Mouse (Mus musculus): ENCODE results near the gene Acad11.

Acad11 gene

DNA sequence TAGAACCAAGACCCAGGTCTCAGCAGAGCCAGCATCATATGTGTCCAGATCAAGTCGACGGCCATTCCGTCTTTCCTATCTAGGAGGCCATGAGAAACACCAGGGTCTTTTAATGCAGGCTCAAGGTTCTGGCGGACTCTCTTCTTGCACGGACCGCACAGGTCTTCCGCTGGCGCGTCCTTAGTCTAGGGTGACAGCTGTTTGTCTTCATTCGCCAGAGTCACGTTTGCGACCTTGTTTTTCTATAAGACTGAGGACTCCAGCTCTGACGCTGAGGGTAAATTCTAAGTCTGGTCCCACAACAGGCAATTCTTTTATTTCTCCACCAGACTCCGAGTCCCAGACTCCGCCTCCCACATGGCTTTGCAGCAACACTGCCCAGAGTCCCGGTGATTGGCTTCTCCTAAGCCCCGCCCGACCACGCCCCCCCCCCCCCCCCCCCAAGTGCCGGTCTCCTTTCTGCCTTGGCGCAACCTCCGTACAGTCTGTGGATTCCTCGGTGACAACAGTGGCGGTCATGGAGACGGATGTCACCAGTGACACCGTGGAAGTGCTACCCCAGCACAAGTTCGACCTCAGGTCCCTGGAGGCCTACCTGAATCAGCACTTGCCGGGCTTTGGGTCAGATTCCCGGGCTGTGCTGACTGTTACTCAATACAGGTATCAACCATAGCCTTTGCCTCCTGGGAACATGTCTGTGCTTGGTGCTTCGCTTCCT is at the start of gene Acad11:
TSS of gene Acad11 (plus strand) at position 134 of the 718 bp plus-strand sequence.
- CTCF ChIA-PET, result interaction anchor here (0.5 to 1.0 kb wide), 3 partner anchors 11 to 589 kb away, joined by 3 to 10 read pairs (median 7); no protein-coding TSS in a partner anchor

DNA sequence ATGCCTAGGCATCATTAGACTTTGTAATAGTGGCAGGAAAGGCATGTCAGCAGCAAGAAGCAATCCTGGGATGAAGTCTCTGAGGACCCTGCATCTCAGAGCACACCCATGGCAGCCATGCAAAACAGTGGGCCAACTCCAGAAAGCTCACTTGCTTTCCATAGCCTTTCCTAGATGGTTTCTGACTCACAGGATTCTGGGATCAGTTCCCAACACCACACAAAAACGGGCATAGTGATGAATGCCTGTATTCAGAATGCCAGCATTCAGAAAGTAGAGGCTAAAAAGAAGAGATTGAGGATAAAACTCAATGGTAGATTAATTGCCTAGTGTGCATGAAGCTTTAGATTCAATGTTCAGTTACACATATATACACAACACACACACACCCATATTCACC is 48.7 kb upstream of the Acad11 start:
- CTCF ChIA-PET, result no interaction called here

DNA sequence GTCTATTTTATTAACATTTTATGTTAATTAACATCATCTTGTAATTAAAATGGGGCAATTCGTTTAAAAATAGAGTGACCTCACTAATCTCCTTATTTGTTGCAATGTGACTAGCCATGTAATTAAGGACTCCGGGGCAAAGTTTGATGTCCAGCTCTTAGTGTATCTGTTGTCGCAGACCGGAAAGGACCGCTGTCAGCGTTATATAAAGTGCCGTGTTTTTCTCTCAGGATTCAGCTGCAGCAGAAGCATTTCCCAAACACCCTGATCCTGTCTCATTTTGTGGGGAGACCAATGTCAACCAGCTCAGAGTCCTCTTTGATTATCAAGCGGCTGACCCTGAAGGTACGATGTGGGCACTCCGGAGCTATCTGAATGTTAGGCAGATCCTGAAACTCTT is 42.2 kb upstream of the Acad11 start:
- CTCF ChIA-PET, result no interaction called here

DNA sequence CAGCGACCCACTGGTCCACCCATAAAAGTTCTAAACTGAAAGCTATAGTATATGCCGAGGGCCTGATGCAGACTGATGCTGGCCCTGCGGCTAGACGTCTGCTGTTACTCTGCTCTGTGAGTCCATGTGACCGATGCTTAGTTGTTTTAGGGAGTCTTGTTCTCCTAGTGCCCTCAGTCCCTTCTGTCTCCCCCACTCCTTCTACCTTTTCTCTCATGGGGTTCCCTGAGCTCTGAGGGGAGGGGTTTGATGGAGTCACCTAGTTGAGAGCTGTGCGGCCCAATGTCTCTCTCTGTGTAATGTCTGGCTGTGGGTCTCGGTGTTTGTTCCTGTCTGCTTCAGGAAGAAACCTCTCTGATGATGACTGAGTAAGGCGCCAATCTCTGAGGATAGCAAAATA is 36.0 kb upstream of the Acad11 start:
- CTCF ChIA-PET, result no interaction called here

DNA sequence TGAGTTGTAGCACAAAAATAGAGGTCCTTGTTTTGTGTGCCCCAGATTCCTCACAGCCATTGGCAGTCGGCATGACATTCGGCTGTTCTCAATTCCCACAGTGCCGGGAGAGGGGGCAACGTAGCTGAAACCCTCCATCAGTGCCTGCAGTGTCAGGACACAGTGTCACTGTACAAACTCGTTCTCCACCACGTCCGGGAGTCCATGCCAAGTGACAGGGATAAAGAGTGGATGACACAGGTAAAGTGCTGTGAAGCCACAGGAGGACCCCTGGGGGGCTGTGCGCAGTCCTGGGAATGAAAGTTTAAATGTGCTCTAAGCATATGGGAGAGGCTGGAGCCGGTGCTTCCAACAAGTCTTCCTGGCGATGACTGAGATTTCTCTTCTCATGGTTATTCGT is 33.3 kb upstream of the Acad11 start:
- CTCF ChIA-PET, result no interaction called here

DNA sequence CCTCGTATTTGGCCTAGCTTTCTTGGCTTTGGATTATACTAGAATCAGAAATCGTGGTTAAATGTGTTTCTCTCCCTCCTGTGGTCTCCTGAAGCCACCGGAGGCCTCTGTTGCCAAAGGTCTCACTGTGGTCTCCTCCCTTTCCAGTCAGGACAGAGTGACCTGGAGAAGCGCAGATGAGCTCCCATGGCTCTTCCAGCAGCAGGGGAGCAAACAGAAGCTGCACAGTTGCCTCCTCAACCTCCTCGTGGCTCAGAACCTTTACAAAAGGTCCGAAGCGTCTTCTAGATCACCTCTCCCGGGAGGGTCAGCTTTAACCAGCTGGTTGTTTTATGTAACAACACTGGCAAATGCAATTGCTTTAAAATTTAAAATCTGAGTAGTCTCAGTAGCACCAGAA is 28.9 kb upstream of the Acad11 start:
- CTCF ChIA-PET, result no interaction called here

DNA sequence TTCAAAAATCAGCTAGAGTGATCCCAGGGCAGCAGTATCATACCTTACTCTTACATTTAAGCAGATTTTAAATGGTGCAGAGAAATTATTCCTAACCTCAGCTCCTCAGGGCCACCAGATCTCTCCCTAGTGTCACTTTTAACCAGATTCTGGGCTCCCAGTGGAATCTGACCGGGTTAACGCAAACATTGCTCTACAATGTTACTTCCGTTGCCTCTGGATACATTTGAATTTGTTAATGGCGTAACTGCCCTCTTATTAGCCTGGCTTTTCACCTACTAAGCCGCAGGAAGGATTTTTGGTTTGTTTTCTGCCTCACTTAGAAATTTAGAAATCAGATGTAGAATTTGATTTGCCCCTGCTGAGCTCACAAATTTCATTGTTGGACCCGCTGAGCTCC is 28.5 kb upstream of the Acad11 start:
- CTCF ChIA-PET, result no interaction called here

DNA sequence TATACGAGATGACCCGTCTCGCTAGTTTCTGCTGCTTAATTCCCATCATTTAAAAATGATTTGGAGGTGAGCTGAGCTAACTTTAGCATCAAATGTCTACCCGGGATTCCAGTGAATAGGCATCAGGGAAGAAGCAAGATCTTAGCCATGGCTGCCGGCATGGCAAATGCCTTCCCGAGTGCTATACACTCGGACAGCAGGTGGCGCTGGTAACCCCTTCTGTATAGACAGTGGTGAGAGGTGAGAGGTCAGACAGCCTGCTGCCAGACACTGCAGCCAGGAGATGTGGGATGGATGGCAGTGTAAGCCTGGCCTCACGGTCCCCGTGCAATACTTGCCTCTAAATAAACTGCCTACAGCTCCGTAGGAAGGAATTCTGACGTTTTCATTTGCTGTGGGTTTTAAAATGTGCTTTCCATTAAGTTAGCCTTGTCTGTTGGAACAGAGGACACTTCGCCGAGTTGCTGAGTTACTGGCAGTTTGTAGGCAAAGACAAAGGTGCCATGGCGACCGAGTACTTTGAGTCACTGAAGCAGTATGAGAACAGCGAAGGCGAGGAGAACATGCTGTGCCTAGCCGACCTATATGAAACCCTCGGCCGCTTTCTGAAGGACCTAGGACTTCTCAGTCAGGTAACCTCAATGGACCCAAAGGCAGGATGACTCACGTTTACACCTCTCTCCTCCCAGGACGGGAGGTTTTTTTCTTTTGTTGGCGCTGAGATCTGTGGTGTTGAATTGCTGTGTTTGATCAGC is 27.7 kb upstream of the Acad11 start:
- CTCF ChIA-PET, result interaction anchor here (0.7 kb wide), 1 partner anchor 155 kb away, joined by 3 read pairs; no protein-coding TSS in a partner anchor

DNA sequence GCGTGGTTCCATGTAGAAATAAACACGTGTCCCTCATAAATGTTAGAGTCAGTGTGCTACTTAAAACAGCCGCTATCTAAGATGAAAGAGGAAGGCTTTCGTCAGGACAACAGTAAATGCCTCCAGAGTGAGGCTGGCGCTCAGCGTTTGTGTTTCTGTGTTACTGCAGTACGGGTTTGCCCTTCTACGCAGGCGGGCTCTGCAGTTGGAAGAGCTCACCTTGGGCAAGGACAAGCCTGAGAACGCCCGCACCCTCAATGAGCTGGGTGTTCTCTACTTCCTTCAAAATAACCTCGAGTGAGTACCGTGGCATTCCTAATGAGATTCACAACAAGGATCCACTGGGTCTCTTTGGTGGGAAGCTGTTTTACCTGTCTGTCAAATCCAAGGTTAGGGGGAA is 24.9 kb upstream of the Acad11 start:
- CTCF ChIA-PET, result no interaction called here

DNA sequence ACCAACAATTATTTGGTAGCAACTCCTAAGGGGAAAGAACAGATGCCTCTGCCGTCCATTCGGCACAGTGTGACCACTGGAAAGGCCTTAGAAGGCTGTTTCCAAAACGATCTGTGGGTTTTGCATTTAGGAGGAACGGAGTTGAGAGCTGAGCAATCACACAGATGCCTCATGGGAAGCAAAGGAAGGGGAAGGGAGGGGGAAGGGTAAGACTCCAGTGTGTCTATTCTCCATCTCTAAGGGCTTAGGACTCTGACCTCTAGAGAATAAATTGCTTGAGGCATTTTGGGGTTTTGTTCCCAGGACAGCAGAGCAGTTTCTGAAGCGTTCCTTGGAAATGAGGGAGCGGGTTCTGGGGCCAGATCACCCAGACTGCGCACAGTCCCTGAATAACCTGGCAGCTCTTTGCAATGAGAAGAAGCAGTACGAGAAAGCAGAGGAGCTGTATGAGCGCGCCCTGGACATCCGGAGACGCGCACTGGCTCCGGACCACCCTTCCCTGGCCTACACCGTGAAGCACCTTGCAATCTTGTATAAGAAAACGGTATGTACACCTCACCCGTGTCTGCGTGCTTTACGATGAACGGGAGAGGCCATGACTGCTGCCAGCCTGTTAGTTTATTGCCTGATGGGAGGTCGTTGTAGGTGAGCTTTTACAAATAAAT is 24.0 kb upstream of the Acad11 start:
- CTCF ChIA-PET, result interaction anchor here (0.7 kb wide), 1 partner anchor 737 kb away, joined by 3 read pairs; no protein-coding TSS in a partner anchor

DNA sequence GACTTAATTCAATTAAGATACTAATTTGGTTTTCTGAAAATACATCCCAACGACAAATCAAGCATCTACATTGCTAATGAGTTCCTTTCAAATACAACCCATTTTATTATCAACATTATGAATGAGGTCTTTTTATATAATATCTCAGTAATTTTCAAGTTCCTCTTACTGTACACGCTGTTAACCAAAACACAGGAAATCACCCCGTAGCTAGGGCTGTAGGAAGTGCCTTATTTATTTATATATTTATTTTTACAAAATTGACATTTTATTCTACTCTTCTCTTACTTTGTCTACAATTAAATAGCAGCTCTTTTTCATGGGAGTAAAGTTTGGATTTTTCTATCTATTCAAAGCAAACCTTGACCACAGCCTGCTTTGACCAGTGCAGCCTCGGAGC is 23.4 kb upstream of the Acad11 start:
- CTCF ChIA-PET, result interaction anchor here (0.5 to 0.7 kb wide), 2 partner anchors 526 to 737 kb away, joined by 3 read pairs; no protein-coding TSS in a partner anchor

DNA sequence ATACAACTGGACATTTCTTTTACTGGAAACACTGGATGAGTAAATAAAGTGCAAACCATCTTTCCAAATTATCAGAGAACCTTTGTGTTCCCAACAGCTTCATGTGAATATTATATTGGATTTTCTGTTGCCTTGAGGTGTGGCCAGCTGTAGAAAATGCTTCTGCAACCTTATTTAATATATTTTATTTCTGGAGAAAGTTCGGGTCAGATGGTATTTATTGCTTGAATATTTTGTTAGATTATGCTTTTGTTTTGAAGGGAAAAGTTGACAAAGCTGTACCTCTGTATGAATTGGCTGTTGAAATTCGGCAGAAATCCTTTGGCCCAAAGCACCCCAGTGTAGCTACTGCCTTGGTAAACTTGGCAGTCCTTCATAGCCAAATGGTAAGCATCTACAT is 22.8 kb upstream of the Acad11 start, which contains the start of gene Gm28305:
TSS of gene Gm28305 (plus strand) at position 301 of the 400 bp plus-strand sequence.
- CTCF ChIA-PET, result no interaction called here

DNA sequence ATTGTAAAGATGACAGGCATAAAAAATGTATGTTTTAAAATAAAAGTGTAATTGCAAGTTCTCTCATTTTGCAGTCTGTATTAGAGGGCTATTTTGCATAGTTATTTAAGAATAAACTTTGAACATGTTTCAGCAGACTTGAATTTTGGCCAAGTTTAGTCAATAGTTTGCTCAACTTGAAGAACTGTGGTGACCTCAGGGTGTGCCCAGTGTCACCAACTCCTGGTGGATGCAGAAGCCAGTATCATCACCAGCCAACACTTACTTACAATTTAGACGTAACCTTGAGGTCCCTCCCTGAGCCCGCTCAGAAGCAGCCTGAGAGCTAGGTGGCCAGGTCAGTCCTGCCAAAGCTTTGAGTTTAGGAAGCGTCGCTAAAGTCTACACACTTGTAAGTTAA is 19.5 kb upstream of the Acad11 start:
- CTCF ChIA-PET, result no interaction called here

DNA sequence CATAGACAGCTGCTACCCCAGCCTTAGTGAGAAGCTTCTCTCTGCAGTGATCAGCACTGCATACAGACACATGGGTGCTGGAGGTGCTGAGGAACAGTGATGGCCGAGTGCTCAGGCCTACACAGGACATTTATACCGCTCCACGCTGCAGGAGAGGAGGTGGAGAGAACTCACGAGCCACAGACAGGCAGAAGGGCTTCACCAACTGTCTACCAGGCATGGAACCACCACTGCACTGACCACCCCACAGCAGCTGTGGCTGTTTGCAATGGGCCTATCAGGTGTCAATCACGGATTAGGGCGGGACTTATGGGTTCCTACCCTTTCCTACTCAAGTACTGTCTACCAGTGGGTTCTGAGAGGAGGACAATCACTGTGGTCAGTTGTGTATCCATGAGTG is 12.1 kb upstream of the Acad11 start:
- CTCF ChIA-PET, result no interaction called here

DNA sequence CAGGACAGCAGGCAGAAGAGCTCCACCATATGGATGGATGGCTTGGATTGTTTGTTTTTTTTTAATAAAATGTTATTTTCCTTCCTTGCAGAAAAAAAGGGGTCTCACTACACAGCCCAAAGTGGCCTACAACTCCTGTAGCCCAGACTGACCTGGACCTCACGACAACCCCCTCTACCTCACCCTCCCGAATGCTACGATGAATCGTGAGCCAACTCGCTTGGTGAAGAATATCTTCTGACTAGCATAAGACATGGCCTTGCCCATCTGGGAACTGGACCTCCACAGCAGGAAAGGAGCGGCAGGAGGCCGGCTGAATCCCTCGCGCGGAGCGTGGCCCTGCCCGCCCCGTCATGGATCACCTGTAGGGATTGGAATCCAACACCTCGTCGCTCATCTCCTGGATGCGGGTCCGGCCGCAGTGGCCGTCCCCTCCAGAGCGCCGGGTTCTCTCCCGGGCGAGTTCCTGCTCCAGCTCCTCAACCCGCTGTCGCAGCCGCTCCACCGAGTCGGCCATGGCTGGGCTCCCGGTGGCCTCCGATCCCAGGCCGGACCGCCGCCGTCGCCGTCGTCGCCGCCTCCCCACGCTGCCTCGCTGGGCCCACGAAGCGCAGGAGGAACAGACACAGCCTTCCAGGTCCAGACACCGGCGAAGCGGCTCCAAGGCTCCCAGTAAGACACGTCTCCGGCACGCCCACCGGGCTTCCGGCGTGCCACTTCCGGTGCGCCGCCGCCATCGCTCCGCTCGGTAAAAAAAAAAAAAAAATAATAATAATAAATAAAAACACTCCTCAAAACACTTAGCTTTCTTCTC is 540 bp upstream of the Acad11 start, which contains the start of gene Uba5:
TSS of gene Uba5 (minus strand) at position 705 of the 814 bp plus-strand sequence.
- CTCF ChIA-PET, result interaction anchor here (0.5 to 1.0 kb wide), 3 partner anchors 10 to 588 kb away, joined by 3 to 10 read pairs (median 7); no protein-coding TSS in a partner anchor

DNA sequence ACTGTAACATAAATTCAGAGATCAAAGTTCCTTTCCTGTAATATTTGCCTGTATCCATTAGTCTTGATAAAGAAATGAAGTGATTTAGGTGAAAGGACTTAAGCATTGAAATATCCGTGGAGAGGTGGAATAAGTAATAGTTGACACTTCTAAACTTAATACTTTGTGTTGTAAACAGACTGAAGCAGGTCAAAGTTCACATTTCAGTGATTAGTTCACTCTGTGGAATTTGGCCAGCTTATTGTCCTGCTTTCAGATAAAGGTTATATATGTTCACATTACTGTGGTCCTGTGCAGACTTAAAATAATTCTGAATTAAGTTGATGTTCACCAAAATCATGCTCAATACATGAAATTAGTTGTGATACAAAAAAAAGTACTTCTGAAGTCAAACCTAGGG is 1.4 kb downstream of the Acad11 start:
- CTCF ChIA-PET, result no interaction called here

DNA sequence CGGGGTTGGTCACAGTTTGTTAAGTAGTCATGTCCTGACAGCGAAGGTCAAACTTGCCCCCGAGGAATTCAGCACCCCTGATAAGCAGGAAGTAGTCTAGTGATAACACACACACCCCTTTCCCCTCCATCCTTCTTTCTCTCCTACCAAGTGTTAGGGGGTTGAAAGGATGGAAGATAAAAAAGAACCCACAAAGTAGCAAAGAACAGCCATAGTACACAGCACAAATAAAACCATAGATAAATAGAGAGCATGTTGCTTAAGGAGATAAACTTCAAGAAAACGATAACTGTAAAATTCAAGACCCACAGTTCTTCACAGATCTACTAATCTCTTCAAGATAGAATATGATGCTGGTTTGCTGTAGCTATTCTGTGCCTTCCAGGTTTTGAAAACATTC is 7.1 kb downstream of the Acad11 start:
- CTCF ChIA-PET, result no interaction called here

DNA sequence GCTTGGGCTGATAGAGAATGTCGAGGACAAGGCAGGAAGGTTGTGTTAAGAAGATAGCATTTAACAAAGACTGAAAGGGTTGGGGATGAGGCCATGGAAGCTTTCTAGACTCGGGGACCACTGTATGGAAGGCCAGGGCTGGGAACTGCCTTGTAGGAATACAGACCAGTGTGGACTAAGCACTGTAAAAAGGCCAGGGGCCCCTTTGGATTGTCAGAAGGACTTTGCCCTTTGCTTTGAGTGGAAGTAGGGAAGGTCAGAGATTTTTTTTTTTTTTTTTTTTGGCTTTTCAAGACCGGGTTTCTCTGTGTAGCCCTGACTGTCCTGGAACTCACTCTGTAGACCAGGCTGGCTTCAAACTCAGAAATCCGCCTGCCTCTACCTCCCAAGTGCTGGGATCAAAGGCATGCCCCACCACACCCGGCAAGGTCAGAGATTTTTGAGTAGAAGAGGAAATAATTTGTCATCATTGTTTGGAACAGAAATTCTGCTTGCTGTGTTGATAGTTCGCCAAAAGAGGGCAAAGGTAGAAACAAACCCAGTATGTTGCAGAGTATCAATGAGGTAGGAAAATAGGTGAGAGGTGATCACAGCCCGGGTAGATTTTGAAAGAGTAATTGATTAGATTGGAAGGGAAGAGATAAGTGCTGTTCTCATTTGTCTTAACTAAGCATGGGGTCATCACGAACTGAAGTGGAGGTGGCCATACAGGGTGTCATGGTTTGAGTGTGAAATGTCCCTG is 7.9 kb downstream of the Acad11 start:
- CTCF ChIA-PET, result no interaction called here

DNA sequence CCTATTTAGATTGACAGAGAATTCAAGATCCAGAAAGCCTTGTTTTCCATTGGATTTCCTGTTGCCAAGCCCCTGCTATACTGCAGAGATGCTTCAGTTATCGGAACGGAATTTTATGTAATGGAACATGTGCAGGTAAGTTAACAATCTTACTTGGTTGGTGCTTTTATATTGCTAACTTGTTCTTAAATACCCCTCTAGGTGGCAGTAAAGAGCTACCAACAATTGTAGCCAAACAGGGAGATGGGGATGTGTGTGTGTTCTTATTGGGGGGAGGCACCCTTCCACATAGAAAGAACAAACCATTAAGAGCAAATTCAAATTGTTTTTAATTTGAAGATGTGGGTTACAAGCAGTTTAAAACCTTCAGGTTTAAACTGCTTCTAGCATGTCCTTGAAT is 12.6 kb downstream of the Acad11 start:
- CTCF ChIA-PET, result no interaction called here

DNA sequence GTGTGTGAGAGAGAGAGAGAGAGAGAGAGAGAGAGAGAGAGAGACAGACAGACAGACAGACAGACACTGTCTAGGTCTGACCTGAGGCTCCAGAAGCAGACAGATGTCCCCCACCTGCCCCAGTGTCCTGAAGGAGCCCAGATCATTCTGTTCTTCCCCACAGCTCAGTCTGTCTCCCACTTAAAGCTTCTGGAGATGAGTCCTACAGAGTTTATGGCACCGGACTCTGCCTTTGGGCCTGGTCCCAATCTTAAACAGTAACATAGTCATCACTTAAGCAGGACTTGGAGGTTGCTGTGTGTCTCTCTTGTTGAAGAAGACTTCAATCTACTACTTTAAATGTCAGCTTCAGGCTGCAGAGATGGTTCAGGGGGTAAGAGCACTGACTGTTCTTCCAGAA is 15.6 kb downstream of the Acad11 start:
- CTCF ChIA-PET, result no interaction called here

DNA sequence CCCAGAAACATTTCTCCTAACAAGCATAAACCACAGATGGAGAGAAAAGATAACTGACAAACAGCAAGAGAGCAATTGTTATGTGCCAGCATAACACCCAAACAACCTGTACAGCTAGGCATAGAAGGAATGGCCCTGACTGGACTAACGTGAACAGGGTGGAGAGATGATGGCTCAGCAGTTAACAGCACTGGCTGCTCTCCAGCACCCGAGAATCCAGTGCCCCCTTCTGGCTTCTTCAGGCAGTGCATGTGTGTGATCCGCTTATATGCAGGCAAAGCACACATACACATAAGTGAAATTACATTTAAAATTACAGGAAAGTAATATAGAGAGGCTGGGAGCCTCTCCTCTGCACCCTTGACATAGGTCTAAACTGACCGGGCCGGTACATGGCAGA is 16.2 kb downstream of the Acad11 start:
- CTCF ChIA-PET, result no interaction called here
